Mouse (Mus musculus) spleen, postnatal 4 days (tissue): ENCODE data around the gene Nfkbid.

ENCODE experiments used
- DNase-seq, 2 experiments: peaks; one replicate each; pipeline ENCODE4 v3.0.0; 2022; ENCODE audit warnings: low spot score in 2 of 2

Gene Nfkbid

DNA sequence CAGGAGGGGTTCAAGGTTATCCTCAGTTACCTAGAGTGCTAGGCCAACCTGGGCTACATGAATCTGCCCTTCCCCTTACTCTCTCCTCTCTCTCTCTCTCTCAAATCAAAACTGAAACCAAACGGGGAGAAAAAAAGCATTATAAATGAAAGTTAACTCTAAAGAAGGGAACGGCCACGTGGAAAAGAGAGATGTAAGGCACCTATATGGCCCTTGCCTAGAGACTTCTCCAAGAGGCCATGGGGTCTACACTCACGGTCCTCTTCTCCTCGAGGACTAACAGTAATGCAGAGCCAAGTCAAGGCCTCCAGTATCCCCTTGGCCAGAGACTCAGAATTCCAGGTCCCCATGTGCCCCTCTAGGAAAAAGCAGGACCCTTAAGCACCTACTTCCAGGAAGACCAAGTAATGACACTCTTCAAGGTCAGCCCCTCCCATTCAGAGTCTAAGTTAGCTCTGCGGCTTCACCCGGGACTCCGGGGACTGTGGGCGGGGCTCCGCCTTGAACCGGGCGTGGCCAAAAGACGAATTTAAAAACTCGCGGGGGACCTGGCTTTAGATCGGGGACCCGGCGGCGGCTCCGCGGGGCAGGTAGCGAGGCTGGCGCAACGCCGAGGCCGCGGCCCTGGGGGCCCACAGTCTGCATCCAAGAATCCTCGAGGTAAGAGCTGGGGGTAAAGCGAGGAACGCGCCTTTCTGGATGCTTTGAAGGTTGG lies at the start of gene Nfkbid:
Nfkbid (plus strand) TSS at position 558 of the 715 bp plus-strand sequence.
- DNase-seq: peak; percentile 84 to 89

DNA sequence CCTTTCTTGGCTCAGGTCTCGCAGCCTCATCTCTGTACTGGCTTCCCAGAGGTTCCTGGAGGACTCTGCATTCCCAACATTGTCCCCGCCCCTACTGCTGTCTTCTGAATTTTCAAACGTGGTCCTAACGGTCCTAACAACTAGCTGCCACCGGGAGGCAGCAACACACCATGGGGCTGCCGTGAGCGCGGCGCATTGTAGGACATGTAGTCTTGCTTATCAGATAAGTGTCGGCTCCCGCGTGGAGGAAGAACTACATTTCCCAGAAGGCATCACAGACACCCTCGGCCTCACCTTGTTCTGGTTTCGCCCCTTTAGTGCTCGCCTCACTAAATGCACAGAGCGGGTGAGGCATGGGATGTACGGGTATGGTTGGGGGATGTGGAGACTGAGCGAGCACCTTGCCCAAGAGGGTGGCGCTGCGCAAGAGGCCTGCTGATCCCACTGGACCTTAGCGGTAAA lies 48.0 kb upstream of the Nfkbid start:
- DNase-seq: peak; percentile 81 to 89

DNA sequence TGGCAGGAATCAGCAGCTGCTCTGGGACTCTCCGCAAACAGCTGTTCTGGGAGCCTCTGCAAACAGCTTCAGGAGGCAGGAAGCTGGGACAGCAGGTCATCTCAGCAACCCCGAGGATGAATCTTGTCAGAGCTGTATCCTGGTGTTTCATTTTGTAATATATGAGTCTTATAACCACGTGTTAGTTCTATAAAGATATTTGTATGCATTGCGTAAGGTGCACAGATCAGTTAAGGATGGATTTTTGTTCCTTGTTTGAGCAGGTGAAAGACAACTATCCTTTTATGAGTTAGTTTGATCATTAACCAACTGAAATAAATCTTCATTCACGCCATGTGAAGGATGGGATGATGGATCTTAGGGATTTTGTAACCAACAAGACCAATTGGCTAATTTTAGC lies 41.5 kb upstream of the Nfkbid start:
- DNase-seq: no peak

DNA sequence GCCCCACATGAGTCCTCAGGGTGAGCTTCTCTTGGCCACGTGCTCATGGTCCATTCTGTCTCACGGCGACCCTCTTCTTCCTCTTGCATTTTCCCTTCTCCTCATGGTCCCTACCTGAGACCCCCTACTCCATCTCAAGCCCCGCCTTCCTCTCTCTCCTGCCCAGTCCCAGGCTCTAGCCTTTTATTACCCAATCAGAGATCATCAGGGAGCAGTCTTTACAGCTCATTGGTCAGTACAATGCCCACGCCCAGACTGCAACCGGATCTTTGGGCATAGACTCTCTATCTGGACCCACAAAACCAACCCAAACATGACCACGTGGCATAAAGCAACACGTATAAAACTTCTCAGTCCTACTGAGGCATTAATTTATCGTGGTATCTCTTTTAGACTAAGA lies 37.4 kb upstream of the Nfkbid start:
- DNase-seq: no peak

DNA sequence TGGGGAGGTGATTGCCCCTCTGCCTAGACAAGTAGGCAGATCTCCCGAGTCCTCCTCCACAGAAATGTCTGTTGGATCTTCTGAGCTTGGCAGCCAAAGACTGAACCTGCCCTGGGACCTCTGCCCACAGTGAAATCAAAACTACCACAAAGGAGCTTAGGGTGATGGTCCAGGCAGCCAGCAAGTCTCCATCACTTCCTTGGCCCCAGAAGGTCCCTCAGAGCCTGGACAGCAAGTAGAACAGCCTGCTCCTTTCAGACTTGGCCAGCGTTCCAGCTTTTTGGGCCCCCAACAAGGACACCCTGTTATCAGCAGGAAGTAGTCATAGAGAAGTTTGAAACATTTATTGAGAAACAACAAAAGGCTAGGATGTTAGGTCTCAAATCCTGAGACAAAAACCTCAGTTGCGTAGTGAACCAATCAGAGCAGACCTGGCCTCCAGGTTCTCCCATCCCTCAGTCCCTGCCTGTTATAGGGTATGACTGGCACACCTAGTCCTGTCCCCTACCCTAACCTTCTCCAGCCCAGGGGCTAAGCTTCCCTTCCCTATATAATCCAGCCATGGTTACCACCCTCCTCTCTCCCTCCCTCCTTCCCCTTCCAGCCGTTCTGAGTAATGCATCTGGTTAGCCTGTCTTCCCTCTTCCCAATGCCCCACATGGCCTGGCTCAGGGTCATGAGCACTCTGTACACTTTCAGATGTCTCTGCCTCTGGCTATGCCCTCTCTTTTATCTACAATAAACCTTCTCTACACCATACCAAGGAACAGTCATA lies 28.6 kb upstream of the Nfkbid start:
- DNase-seq: no peak

DNA sequence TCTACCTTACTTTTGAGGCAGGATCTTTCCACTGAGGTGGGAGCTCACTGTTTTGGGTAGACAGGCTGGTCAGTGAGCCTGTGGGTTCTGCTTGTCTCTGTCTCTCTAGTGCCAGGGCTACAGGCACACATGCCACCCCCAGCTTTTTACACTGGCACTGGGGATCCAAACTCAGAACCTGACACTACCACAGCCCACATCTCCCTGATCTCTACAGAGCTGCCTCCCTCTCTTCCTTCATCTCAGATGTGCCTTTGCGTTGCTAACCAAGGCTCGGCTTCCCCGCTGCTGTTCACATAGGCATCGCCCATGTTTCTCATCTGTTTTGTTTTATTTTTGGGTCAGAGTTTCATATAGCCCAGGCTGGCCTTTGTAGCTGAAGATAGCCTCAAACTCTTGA lies 27.9 kb upstream of the Nfkbid start:
- DNase-seq: no peak

DNA sequence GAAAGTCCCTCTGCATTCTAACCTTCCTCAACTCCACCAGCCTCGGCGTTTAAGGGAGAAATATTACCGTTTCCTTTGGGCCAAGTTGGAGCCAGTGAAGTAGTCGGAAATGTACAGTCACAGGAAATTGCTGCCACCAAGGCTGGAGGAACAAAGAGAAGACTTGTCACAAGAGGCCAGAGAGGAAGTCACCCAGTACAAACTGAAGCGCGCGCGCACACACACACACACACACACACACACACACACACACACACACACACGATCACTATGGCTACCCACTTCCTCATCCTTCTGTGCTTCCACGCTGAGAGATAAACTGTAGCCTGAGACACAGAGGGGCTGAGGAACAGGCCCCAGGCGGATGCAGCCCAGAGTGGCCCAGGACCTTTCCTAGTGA lies 27.2 kb upstream of the Nfkbid start:
- peak; percentile 64 to 74 for DNase-seq

DNA sequence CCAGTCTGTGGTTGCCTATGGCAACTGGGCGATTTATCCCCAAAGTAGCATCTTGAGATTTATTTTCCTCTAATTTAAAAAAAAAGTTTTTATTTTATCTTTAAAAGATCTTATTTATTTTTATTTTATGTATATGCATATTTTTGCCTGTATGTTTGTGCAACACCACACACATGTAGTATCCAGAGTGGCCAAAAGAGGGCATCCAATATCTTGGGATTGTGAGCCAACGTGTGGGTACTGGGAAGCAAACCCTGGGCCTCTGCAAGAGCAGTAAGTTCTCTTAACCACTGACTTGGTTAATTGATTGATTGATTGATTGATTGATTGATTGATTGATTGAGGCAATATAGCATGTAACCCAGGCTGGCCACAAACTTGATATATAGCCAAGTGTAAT lies 26.7 kb upstream of the Nfkbid start:
- DNase-seq: no peak

DNA sequence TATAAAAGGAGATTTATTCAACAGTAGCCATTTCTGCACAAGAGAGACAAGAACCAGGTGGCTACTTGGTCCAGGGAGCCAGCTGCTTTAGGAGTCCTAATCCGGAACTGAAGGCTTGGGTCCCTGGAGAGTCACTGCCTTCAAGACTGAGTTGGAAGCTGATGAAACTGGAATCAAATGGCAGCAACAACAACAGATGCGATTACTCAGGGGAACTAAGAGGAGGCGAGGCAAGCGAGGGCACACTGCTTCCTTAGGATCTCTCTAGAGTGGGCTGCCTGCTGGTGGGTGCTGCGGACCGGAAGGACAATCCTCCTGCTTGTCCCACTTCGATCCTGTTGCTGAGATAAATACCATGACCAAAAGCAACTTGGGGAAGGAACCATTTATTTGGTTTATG lies 21.9 kb upstream of the Nfkbid start:
- DNase-seq: no peak

DNA sequence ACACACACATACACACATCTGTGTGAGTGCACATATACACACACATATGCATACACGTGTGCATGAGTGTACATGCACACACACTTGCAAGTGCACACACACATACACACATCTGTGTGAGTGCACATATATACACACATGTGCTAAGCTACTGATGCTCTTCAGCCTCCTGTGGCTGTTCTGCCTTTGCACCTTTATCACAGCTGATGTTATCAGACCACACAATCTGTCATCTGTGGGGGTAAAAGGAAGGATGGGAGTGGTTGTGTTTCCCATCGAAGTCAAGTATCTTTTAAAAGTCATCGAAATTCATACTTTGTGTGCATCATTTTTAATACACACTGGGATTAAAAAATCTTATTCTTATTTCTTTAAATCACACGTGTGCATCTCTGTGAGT lies 19.2 kb upstream of the Nfkbid start:
- no peak for DNase-seq

DNA sequence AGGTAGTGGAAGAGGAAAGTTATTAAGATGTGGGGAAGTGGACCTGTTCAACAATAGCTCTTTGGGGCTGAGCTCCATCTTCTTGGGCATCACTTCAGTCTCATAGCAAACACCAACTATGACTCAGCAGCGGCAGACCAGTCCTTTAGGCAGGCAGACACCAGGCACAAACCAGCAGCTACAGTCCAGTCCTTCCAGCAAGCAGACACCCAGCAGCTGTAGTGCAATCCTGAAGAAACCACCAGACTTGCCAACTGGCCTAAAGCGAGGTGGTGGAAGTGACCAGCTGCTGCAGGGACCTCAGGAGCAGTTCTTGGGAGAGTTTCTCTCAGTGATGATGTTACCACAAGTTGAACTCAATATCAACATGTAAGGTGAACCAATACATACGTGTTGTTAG lies 12.9 kb upstream of the Nfkbid start:
- DNase-seq: no peak

DNA sequence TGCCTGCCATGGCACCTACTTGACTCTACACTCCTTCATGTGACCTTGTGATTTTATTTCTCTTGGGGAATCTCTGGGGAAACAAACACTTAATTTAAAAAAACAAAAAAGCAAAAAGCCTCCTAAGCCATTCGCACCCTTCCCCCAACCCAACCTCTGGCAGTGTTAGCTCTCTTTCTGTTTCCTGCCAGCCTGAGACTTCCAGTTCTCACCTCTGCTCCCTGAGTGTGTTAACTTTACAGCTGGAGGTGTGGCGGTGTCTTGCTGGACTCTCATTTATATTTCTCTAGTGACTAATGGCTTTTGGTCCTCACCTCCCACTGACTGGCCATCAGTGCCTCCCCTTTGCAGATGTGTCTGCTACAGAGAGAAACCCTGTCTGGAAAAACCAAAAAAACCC lies 11.7 kb upstream of the Nfkbid start:
- DNase-seq: no peak

DNA sequence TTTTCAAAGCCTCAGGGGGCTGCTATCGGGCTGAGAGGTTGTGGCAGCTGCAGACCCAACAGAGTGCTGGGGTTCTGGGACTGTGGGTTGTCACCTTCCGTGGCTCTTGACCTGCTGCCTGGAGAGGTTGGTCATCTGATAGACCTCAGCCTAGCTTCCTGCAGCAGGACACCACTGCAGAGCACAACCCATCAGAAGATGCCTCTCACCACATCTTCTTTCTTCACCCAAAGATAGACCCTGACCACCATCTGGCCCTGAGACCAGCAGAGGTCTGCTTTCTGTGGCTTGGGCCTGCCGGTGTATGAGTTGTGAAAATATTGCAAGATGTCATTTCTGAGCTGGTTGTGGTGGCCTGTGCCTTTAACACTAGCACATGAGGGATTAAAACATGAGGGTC lies 10.5 kb upstream of the Nfkbid start:
- no peak for DNase-seq

DNA sequence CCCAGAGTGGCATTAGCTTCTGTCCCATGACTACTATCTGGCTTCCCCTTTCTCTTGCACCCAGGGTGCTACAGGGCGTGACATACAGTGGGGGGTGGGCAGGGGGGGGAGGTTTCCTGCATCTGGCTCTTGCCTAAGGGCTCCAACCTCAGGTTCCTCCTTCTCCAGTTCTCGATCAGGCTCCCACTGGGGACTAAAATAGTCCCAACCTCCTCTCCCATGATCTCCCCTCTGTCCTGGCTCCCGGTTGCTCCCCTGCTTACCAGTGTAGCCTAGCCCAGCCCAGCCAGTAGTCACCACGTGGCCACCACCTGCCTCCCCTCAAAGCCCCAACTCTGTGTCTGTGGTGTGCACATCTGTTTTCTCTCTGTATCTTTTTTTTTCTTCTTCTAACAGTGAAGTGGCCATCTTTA lies 8.8 kb upstream of the Nfkbid start:
- DNase-seq: peak; percentile 46 to 75

DNA sequence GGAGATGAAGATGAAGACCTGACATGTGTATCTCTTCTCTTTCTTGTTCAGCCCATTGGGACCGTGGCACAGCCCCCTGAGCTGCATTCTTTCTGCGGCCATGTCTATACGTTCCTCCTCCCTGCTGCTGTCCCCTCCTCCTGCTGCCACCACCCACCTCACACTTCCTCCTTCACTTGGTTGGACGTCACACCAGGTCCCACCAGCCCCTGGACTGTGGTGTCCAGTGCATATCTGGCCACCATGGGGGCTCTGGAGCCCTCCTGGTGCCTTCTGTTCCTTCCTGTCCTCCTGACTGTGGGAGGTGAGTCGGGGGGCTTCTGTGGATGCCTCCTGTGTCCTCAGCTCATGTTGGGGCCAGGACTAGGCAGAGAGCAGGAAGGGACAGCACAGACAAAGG lies 7.9 kb upstream of the Nfkbid start, which contains the start of gene Tyrobp:
Tyrobp (plus strand) TSS at position 165 of the 400 bp plus-strand sequence.
- peak; percentile 48 to 76 for DNase-seq

DNA sequence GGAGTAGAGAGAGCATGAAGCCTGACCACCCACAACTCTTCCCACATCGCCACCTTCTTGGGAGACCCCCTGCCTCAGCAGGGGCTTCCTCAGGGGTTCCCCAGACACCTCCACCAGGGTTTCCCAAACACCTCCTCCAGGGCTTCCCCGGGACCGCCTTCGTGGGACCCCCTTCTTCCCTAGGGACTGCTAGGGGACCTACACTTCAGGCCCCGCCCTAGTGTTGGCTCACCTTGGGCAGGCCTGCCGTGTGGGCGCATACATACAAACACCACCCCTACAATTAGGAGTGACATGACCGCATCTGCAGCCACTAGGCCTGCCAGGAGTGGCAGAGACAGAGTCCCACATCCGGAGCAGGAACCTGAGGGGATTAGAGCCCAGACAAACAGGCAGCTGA lies 3.7 kb upstream of the Nfkbid start:
- peak in 1 of 2 experiments; percentile 35 for DNase-seq

DNA sequence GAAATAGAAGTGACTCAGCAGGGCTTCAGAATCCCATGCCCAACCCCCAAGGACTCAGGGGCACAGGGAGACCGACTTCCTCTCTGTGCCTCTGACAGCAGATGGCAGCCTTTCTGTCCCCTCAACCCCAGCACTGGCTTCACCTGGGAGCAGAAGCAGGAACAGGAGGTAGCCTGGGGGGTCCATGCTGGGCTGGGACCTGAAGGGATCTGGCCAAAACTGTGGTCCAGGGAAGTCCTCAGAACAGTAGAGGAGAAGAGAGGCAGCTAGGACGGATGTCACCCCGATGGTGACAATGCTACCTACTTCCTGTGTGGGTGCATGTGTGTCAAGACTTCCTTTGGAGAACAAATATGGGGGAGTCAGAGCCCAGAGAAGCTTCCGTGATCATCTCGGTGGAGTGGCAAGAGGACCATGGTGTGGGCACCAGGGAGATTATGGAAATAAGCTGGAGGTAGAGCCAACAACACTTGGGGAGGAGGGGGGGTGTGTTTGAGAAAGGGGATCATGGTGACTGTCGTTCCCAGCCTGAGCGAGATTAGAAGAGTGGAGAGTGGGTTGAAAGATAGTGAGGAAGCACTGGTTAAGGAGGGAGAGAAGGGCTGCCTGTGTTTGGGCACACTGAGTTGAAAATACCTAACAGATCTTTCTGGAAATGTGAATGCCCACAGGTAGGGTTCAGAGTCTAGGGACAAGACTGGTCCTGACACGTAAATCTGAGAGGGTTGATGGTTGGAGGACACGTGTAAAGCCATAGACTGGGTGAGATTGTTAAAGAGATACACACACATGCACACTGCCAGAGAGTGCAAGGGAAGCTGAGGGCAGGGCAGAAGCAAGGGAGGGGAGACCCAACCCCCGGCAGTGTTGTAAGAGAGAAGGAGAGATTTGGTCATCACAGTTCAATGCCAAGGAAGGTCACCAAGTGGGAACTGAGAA lies 1.7 kb upstream of the Nfkbid start, which contains the start of gene Hcst:
Hcst (minus strand) TSS at position 294 of the 939 bp plus-strand sequence.
- peak in 1 of 2 experiments; percentile 47 for DNase-seq

DNA sequence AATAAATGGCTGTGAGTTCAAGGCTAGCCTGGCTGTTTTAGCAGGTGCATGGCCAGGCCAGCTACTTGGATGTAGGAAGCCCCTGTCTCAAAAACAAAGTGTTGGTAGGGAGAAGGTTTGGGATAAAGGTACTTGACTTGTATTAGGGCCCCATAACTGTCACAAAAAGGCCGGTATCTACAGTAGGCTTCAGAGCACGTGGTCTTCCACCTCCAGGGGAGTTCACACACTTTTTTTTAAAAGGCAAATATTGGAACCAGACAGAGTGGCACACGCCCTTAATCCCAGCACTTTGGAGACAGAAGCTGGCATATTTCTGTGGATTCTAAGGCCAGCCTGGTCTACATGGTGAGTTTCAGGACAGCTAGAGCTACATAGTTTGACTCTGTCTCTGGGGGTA lies 859 bp upstream of the Nfkbid start:
- no peak for DNase-seq

DNA sequence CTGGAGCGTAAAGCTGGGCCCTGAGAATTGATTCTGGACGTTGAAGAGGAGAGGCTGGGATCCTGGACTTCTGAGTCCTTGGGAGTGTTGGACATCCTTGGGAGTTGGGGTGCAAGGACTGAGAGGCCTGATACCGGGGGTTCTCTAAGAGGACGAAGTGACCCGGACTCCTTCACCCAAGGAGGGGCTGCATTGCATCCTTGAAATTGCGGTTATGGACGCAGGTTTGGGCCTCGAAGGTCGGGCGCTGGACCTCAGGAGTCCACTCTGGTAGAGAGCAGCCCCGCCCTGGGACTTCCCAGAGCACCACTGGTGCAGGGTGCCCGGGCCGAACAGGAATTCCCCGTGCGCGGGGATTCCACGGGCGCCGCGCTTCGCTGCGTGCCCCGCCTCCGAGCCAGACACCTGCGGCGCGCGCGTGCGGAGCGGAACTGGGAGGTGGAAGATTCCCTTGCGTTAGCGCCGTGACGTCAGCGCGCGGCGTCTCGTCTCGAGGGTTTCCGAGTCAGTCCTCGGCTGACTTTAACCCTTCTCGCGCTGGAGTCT lies 431 bp downstream of the Nfkbid start:
- peak; percentile 86 to 92 for DNase-seq

DNA sequence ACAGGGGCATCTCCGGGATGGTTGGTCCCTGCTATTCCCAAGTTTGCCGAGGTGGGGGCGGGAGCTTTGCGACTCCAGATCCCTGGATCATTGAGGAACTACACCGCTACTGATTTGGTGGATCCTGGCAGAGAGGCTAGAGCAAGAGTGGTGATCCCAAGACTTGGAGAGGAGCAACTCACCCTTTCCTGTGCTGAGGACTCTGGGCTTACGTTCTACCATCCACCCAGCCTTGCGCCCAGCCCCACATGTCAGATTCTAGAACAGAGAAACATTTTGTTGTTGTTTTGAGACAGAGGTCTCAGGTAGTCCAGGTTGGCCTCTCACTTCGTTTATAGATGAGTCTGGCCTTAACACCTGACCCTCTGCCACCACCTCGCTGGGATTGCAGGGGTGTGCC lies 1.0 kb downstream of the Nfkbid start:
- DNase-seq: no peak

DNA sequence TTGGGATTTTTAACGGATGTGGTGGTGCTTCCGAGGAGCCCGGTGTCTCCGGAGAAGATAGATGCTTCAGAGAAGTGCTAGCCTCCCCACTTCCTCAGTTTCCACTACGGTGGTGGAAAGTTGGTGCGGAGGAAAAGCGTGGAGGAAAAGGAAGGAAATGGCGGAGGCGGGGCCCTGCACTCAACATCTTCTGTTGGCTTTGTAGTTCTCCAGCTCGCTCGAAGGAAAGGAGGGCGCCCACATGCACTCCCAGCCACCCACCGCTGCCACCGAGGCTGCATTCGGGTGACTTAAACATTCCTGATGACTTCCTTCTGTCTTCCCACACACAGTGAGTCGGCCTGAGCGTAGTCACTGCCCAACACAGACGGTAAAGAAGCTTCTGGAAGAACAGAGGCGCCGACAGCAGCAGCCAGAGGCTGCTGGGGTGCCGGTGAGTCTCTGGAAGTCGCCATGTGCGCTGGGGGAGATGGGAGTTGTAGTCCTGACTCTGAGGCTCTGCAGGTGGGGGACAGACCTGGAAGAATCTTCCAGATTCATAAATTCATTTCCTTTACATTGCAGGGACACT lies 1.6 kb downstream of the Nfkbid start:
- no peak for DNase-seq
